Mouse (Mus musculus): ENCODE measurements around the gene Gm7534. TPM values are rescaled to one million over a fixed set of nuclear protein-coding genes. Genes with fewer than 3 reads are reported as not detected.
"Not testable (repeated sequence)": the region's sequence is repeated elsewhere in the genome, so short reads cannot be mapped to it uniquely, and the experiment has no call there.

The Gm7534 gene
- polyA plus RNA-seq, 1 experiment, result not detected

GRCm38 (mm10) chr4:134153656-134154055, 49.1 kb downstream of the Gm7534 start:
- Histone ChIP-seq H3K4me3 (ENCODE audit: insufficient read depth, low read length) (no peak overlapping the region), H3K4me1 (ENCODE audit: control insufficient read depth, insufficient read depth, low read length) (peaks cover 28% of the 10 kb centered on the region), H3K27ac (ENCODE audit: insufficient read depth, low read depth, low read length) (no peak overlapping the region)
- no peak for TF ChIP-seq CTCF (IDR thresholded peaks at IDR 0.05; ENCODE audit: low read depth, low read length)
- no peak for TF ChIP-seq POLR2A (IDR thresholded peaks at IDR 0.05; ENCODE audit: borderline replicate concordance, low read depth, low read length)

DNA sequence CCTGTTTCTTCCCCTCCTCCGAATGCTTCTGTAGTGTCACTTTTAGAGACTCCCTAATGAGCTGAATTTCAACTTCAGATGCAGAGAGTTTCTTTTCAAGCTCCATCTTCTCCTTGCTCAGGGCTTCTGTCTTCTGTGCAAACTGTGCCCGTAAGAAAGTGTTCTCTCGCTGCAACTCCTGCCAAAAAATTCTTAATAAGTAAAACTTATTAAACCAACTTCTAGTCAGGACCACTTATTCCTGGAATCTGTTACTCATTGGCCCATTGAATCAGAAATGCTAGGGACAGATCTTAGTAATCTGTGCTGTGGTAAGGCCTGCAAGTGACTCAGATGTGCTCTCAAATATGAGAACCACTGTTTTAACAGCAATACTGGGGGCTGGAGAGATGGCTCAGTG, 50.7 kb downstream of the Gm7534 start:
- H3K4me1 ChIP-seq (ENCODE audit: control insufficient read depth, insufficient read depth, low read length), result peaks cover 15% of the 10 kb centered on the region
- no peak for TF ChIP-seq POLR2A (IDR thresholded peaks at IDR 0.05; ENCODE audit: borderline replicate concordance, low read depth, low read length)
- TF ChIP-seq CTCF (IDR thresholded peaks at IDR 0.05; ENCODE audit: low read depth, low read length), result no peak
- no peak overlapping the region for H3K4me3 ChIP-seq (ENCODE audit: insufficient read depth, low read length)
- no peak overlapping the region for H3K27ac ChIP-seq (ENCODE audit: insufficient read depth, low read depth, low read length)

DNA sequence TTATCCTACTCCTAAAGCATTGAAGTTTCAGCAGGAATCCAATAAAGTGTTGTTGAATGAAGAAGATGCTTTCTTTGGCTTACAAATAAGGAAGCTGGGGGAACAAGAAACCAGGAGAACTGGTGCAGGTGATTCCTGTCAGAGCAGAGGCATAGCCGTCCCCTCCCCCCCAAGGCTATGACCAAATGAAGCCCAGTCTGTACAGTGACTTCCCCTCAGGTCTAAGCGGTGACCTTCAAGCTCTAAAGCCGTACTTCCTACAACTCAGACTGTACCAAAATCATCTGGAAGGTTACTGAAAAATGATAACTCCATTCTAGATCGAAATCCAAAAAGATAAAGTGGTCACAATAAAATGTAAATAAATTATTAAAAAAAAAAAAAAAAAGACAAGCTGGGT, 53.4 kb downstream of the Gm7534 start:
- Histone ChIP-seq H3K4me1 (ENCODE audit: control insufficient read depth, insufficient read depth, low read length) (peaks cover 5% of the 10 kb centered on the region), H3K4me3 (ENCODE audit: insufficient read depth, low read length) (no peak overlapping the region), H3K27ac (ENCODE audit: insufficient read depth, low read depth, low read length) (no peak overlapping the region)
- TF ChIP-seq CTCF (IDR thresholded peaks at IDR 0.05; ENCODE audit: low read depth, low read length) (no peak), POLR2A (IDR thresholded peaks at IDR 0.05; ENCODE audit: borderline replicate concordance, low read depth, low read length) (no peak)

DNA sequence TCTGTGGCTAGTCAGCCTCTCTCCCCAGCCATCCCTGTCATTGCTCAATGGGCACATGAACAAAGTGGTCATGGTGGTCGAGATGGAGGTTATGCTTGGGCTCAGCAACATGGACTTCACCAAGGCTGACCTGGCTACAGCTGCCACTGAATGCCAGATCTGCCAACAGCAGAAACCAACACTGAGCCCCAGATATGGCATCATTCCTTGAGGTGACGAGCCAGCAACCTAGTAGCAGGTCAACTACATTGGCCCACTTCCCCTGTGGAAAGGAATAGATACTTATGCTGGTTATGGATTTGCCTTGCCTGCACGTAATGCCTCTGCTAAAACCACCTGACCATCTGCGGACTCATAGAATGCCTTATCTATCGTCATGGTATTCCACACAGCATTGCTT, 58.5 kb downstream of the Gm7534 start:
- not testable (repeated sequence) for H3K27ac ChIP-seq (ENCODE audit: insufficient read depth, low read depth, low read length); H3K4me3 ChIP-seq (ENCODE audit: insufficient read depth, low read length); H3K4me1 ChIP-seq (ENCODE audit: control insufficient read depth, insufficient read depth, low read length)

Other genes with a start within 250 kb of the Gm7534 start
- gene Hmgn2, start 234.4 kb downstream of the Gm7534 start, polyA plus RNA-seq (2012; ENCODE audit: insufficient read depth, insufficient read length, missing spikeins), result 222 and 234 TPM in 2 replicates
- gene Dhdds, start 202.1 kb downstream of the Gm7534 start, polyA plus RNA-seq (2012; ENCODE audit: insufficient read depth, insufficient read length, missing spikeins), result 36.6 and 38.7 TPM in 2 replicates
- gene Lin28a, start 184.2 kb downstream of the Gm7534 start, polyA plus RNA-seq (2012; ENCODE audit: insufficient read depth, insufficient read length, missing spikeins), result 0.23 TPM in 1 of 2 replicates, not detected in the other
- not detected in 2 replicates for gene Zfp683, start 149.2 kb downstream of the Gm7534 start, polyA plus RNA-seq (2012; ENCODE audit: insufficient read depth, insufficient read length, missing spikeins)
- 0.71 and 2.7 TPM in 2 replicates for gene Crybg2, start 142.2 kb downstream of the Gm7534 start, polyA plus RNA-seq (2012; ENCODE audit: insufficient read depth, insufficient read length, missing spikeins)
- 1,130 and 1,142 TPM in 2 replicates for gene Cd52, start 107.9 kb downstream of the Gm7534 start, polyA plus RNA-seq (2012; ENCODE audit: insufficient read depth, insufficient read length, missing spikeins)
- gene Ubxn11, start 100.4 kb downstream of the Gm7534 start, polyA plus RNA-seq (2012; ENCODE audit: insufficient read depth, insufficient read length, missing spikeins), result 2.5 and 5.8 TPM in 2 replicates
- gene Sh3bgrl3, start 74.2 kb downstream of the Gm7534 start, polyA plus RNA-seq (2012; ENCODE audit: insufficient read depth, insufficient read length, missing spikeins), result 1,334 and 1,359 TPM in 2 replicates
- 12.5 and 13.9 TPM in 2 replicates for gene Cep85, start 15.9 kb downstream of the Gm7534 start, polyA plus RNA-seq (2012; ENCODE audit: insufficient read depth, insufficient read length, missing spikeins)
- not detected in 2 replicates for gene Catsper4, start 24.4 kb upstream of the Gm7534 start, polyA plus RNA-seq (2012; ENCODE audit: insufficient read depth, insufficient read length, missing spikeins)
- gene Cnksr1, start 35.4 kb upstream of the Gm7534 start, polyA plus RNA-seq (2012; ENCODE audit: insufficient read depth, insufficient read length, missing spikeins), result not detected in 2 replicates
- not detected in 2 replicates for gene E130218I03Rik, start 40.7 kb upstream of the Gm7534 start, polyA plus RNA-seq (2012; ENCODE audit: insufficient read depth, insufficient read length, missing spikeins)
- 3.9 and 5.3 TPM in 2 replicates for gene Zfp593, start 42.6 kb upstream of the Gm7534 start, polyA plus RNA-seq (2012; ENCODE audit: insufficient read depth, insufficient read length, missing spikeins)
- gene Gm30191, start 43.9 kb upstream of the Gm7534 start, polyA plus RNA-seq (2012; ENCODE audit: insufficient read depth, insufficient read length, missing spikeins), result not detected in 2 replicates
- gene Grrp1, start 51.1 kb upstream of the Gm7534 start, polyA plus RNA-seq (2012; ENCODE audit: insufficient read depth, insufficient read length, missing spikeins), result not detected in 2 replicates
- gene Pdik1l, start 84.9 kb upstream of the Gm7534 start, polyA plus RNA-seq (2012; ENCODE audit: insufficient read depth, insufficient read length, missing spikeins), result 12.2 and 15.2 TPM in 2 replicates
- not detected in 2 replicates for gene Trim63, start 112.1 kb upstream of the Gm7534 start, polyA plus RNA-seq (2012; ENCODE audit: insufficient read depth, insufficient read length, missing spikeins)
- not detected in 2 replicates for gene Slc30a2, start 140.2 kb upstream of the Gm7534 start, polyA plus RNA-seq (2012; ENCODE audit: insufficient read depth, insufficient read length, missing spikeins)
- gene Extl1, start 180.8 kb upstream of the Gm7534 start, polyA plus RNA-seq (2012; ENCODE audit: insufficient read depth, insufficient read length, missing spikeins), result 0.56 TPM in 1 of 2 replicates, not detected in the other
- gene Pafah2, start 193.3 kb upstream of the Gm7534 start, polyA plus RNA-seq (2012; ENCODE audit: insufficient read depth, insufficient read length, missing spikeins), result 6.4 and 8.0 TPM in 2 replicates

Measured in bone marrow macrophage, adult 2 months (primary cell).